Comparison of ENCODE assay signal across 8 mouse cellular contexts in genomic region chr11:60113624-60114023, GRCm38 (mm10). TPM values are rescaled to one million over a fixed set of nuclear protein-coding genes. Genes with fewer than 3 reads are reported as not detected.
DNase-seq lines count a peak whose midpoint lies in the region; ATAC-seq lines count a peak whose summit lies in the region.

No protein-coding gene starts in this region.

- H3K9ac ChIP-seq in embryonic facial prominence, embryonic 15.5 days, result peak overlapping the region; percentile 1; the same call in 1 of the 2 replicates
- H3K9ac ChIP-seq in kidney, embryonic 15.5 days, result peak overlapping the region; percentile 53
- peak overlapping the region; percentile 59 for H3K9ac ChIP-seq in midbrain, embryonic 15.5 days

- WGBS in embryonic facial prominence, embryonic 15.5 days, result 9% methylated on average over 4 of the region's 4 CpGs
- WGBS in kidney, embryonic 15.5 days, result 1% methylated on average over 4 of the region's 4 CpGs
- 3% methylated on average over 4 of the region's 4 CpGs for WGBS in midbrain, embryonic 15.5 days

- no peaks in the 10 kb centered on the region for H3K9me3 ChIP-seq in embryonic facial prominence, embryonic 15.5 days (replicated peaks)
- no peaks in the 10 kb centered on the region for H3K9me3 ChIP-seq in kidney, embryonic 15.5 days (replicated peaks)
- H3K9me3 ChIP-seq in midbrain, embryonic 15.5 days, result no peaks in the 10 kb centered on the region

- peak overlapping the region; percentile 95 for H3K27ac ChIP-seq in embryonic facial prominence, embryonic 15.5 days (replicated peaks)
- peak overlapping the region; percentile 98 for H3K27ac ChIP-seq in kidney, embryonic 15.5 days
- peak overlapping the region; percentile 89 for H3K27ac ChIP-seq in midbrain, embryonic 15.5 days

- ATAC-seq in embryonic facial prominence, embryonic 15.5 days (ENCODE audit: insufficient number of reproducible peaks, low FRiP score, low TSS enrichment, low read depth), result no peak
- no peak for ATAC-seq in kidney, embryonic 15.5 days (replicated peaks; ENCODE audit: low FRiP score)
- no peak for ATAC-seq in midbrain, embryonic 15.5 days (replicated peaks)

- peaks cover 72% of the 10 kb centered on the region for H3K4me1 ChIP-seq in embryonic facial prominence, embryonic 15.5 days
- peaks cover 81% of the 10 kb centered on the region for H3K4me1 ChIP-seq in kidney, embryonic 15.5 days
- peaks cover 58% of the 10 kb centered on the region for H3K4me1 ChIP-seq in midbrain, embryonic 15.5 days

- no peaks in the 10 kb centered on the region for H3K27me3 ChIP-seq in embryonic facial prominence, embryonic 15.5 days
- no peaks in the 10 kb centered on the region for H3K27me3 ChIP-seq in kidney, embryonic 15.5 days
- H3K27me3 ChIP-seq in midbrain, embryonic 15.5 days (replicated peaks), result no peaks in the 10 kb centered on the region

- peak overlapping the region; percentile 51; the same call in 1 of the 2 replicates for H3K4me3 ChIP-seq in embryonic facial prominence, embryonic 15.5 days (replicated peaks)
- peak overlapping the region; percentile 50 for H3K4me3 ChIP-seq in kidney, embryonic 15.5 days (replicated peaks)
- H3K4me3 ChIP-seq in midbrain, embryonic 15.5 days, result no peak overlapping the region

- H3K36me3 ChIP-seq in embryonic facial prominence, embryonic 15.5 days, result no peaks in the 10 kb centered on the region
- H3K36me3 ChIP-seq in kidney, embryonic 15.5 days, result no peaks in the 10 kb centered on the region
- no peaks in the 10 kb centered on the region for H3K36me3 ChIP-seq in midbrain, embryonic 15.5 days (replicated peaks)

- peak overlapping the region; percentile 82 for H3K4me2 ChIP-seq in embryonic facial prominence, embryonic 15.5 days (replicated peaks)
- peak overlapping the region; percentile 79 for H3K4me2 ChIP-seq in kidney, embryonic 15.5 days
- H3K4me2 ChIP-seq in midbrain, embryonic 15.5 days, result peak overlapping the region; percentile 6; the same call in 1 of the 2 replicates

- DNase-seq in lung, adult 18-20 months, result peak; percentile 37 to 50
- no peak for DNase-seq in lung, postnatal 10 days
- DNase-seq in right cerebral cortex, postnatal 36 days (ENCODE audit: low spot score in 2 of 2), result no peak
- no peak for DNase-seq in gastrocnemius, adult 8-10 months (ENCODE audit: low spot score in 2 of 2)
- DNase-seq in layer of hippocampus, postnatal 14 days (ENCODE audit: low spot score in 2 of 2), result no peak

RNA-seq across cellular contexts. Expression of gene Rai1, which starts 8.8 kb away (rescaled TPM):
- 22.2 and 25.4 TPM in 2 replicates for polyA plus RNA-seq in embryonic facial prominence, embryonic 15.5 days (2015; fragmentation: Nextera tagmentation; extraction: Ambion mirVana)
- 21.4 and 23.4 TPM in 2 replicates for polyA plus RNA-seq in kidney, embryonic 15.5 days (2015; fragmentation: Nextera tagmentation; extraction: Ambion mirVana)
- polyA plus RNA-seq in midbrain, embryonic 15.5 days (2015; fragmentation: Nextera tagmentation; extraction: Ambion mirVana), result 34.2 and 34.7 TPM in 2 replicates
- total RNA-seq in gastrocnemius, adult 8-10 months (2022), result 10 to 100 TPM; 18.0 to 25.7 (median 21.4) TPM
- 10 to 100 TPM; 63.2 to 69.2 TPM for total RNA-seq in layer of hippocampus, postnatal 14 days (2021)

Comparison
In these comparisons a context has a peak if more than half of its experiments do, and no peak if none do; other contexts are left out.
1. DNase-seq: peak in lung, adult 18-20 months (2 of 2); none in lung, postnatal 10 days (single experiment), right cerebral cortex, postnatal 36 days (0 of 2), gastrocnemius, adult 8-10 months (0 of 2) and layer of hippocampus, postnatal 14 days (0 of 2).
2. H3K4me2 ChIP-seq: peak in every context shown above with its lines; median percentile 82 in embryonic facial prominence, embryonic 15.5 days; 79 in kidney, embryonic 15.5 days; 6 in midbrain, embryonic 15.5 days.
3. H3K9ac ChIP-seq: peak in every context shown above with its lines; median percentile 59 in midbrain, embryonic 15.5 days; 53 in kidney, embryonic 15.5 days; 1 in embryonic facial prominence, embryonic 15.5 days.
4. Peak in every context shown above with its lines, with median percentiles within 50 percentile points of each other: H3K27ac ChIP-seq.